Mouse (Mus musculus) kidney, adult 18-20 months (tissue): ENCODE results near the gene Trem2.
"Not testable (repeated sequence)": the region's sequence is repeated elsewhere in the genome, so short reads cannot be mapped to it uniquely, and the experiment has no call there.

ENCODE experiments used
- DNase-seq: peaks from one replicate; pipeline ENCODE4 v3.0.0; 2021

Gene Trem2

DNA sequence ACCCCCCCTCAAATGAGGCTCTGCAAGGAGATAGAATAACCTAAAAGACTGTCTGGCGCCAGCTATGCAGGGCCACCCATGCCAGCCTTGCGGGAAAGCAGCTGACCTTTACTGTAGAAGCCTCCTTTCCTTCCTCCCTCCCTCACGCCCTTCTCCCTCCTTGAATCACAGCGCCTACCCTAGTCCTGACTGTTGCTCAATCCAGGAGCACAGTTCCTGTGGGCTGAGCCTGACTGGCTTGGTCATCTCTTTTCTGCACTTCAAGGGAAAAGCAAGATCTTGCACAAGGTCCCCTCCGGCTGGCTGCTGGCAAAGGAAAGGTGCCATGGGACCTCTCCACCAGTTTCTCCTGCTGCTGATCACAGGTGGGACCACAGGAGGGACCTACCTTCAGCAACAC is at the start of gene Trem2:
Gene Trem2 (plus strand): TSS at position 171 of the 400 bp plus-strand sequence.
- DNase-seq = no peak

GRCm38 (mm10) chr17:48299203-48299602 is 47.0 kb upstream of the Trem2 start, which contains the start of gene Treml2:
Gene Treml2 (plus strand): TSS chr17:48299498.
- no peak for DNase-seq

GRCm38 (mm10) chr17:48299756-48300155 is 46.4 kb upstream of the Trem2 start:
- DNase-seq = no peak

- no peak for DNase-seq
These were observed 46.0 kb upstream of the Trem2 start for GRCm38 (mm10) chr17:48300199-48300598.

GRCm38 (mm10) chr17:48300861-48301260 is 45.3 kb upstream of the Trem2 start:
- no peak for DNase-seq

- DNase-seq = no peak
These were observed 44.4 kb upstream of the Trem2 start for GRCm38 (mm10) chr17:48301792-48302191.

- DNase-seq = no peak
These were observed 34.1 kb upstream of the Trem2 start for GRCm38 (mm10) chr17:48312124-48312523.

GRCm38 (mm10) chr17:48315905-48316579 is 30.2 kb upstream of the Trem2 start, which contains the start of gene B430306N03Rik:
Gene B430306N03Rik (plus strand): TSS chr17:48316141.
- DNase-seq = not testable (repeated sequence)

DNA sequence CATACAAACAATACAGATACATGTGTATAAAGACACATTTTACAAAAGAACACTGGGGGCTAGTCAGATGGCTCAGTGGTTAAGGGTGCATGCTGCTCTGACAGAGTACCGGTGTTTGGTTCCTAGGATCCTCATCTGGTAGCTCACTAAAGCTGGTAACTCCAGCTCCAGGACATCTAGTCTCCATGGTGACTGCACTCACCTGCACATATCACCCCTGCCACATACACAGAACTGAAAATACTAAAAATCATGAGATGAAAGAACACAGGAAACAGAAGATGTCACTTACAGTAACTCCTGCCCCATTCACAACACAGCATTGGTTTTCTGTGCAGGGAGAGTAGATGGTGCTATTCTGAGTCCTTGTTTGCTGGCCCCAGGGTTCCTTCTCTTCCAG is 27.5 kb upstream of the Trem2 start:
- DNase-seq = no peak

DNA sequence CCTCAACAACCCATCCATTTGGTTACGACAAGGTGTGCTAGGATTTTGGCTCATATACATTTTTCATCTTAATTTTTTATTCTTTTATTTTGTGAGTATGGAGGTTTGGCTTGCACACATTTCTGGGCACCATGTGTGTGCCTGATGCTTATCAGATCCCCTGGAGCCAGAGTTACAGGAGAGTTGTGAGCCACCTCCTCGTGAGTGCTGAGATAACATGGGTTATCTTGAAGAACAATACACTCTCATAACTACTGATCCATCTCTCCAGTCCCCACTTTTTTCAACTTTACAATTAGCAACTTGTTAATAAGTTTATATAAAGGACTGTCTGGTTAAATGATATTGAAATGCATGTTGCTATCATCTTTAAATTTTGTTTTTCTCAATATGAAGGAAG is 24.9 kb upstream of the Trem2 start:
- DNase-seq = no peak

DNA sequence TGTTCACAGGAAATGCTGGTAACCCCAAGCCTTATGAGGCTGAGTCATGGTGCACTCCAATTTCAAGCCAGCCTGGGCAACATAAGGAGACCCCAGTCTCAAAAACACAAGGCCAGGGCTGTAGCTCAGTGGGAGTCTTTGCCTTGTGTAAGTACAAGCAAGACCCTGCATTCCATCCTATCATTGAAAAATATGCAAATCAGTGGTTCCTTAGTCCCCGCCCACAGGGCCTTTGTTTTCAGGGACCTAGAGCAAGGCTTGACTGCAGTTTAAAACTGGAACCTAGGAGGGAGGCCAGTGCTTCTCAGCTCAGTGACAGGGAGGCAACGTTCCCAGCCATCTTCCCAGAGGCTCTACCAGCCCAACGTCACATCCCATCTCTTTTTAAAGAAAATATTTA is 23.0 kb upstream of the Trem2 start:
- DNase-seq = no peak

DNA sequence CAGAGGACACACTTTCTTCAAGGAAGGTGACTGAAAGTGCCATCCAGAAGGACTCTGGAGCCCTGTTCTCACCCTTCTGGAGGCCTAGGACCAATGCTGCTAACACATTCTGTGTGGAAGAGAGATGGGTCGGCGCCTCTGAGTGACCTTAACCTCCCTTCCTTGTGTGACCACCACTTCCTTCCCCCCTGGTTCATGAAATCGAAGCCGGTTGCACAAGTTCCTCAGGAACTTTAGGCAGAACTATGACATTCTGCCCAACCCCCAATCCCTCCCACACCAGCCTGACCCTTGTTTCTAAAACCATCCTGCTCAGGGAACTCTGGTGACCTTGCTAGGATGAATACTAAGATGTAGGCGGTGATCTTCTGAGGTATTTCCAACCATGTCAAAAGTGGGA is 21.9 kb upstream of the Trem2 start:
- DNase-seq = no peak

GRCm38 (mm10) chr17:48325093-48325492 is 21.1 kb upstream of the Trem2 start:
- no peak for DNase-seq

DNA sequence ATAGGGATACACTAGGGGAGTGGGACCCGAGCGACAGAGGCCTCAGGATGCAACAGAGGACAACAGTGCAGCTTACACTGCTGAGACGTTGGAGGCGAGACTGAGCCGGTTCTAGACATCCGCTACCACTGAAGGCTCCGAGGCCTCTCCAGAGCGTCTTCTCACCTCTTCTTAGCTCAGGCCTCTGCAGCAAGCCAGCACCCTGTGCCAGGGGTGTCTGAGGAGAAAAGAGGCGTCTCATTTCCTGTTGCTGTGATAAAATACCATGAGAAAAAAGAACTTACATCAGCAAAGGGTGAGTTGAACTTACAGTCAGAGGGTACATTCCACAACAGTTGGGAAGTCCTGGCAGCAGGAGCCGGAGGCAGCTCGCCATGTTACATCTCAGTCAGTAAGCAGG is 20.6 kb upstream of the Trem2 start:
- DNase-seq = no peak

- no peak for DNase-seq
These were observed 19.5 kb upstream of the Trem2 start for GRCm38 (mm10) chr17:48326656-48327055.

DNA sequence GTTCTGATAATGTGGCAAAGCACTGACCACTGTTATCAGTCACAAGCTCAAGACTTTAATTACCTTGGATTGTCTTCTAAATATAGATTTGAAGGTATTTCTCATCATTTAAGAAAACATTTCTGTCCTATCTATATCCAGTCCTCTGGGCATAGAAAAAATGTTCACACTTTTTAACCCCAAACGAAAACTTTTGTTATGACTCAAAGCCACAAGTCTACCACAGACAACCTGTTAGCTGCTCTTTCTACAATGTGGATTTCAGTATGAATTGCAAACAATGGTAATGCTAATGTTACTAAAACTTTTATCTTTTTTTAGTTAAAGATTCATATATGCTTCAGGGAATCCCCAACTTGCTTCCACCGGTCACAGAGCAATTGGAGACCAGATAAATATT is 13.7 kb upstream of the Trem2 start:
- no peak for DNase-seq

DNA sequence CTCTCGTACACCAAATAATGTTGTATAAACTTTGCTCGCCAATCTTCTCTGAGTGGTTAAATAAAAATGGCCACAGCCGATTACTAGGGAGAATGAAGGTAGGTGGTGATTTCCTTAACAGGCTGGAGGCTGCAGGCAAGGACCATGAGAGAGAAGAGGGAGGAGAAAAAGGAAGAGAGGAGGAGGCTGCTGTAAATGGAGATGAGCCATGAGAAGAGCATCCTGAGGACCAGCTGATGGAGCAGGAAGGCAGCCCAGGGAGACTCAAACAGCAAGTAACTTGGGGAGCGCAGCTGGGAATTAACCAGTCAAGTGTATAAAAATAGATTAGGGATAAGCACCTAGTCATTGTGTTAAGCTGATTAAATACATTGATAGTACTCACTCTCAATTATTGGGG is 12.0 kb upstream of the Trem2 start:
- no peak for DNase-seq

GRCm38 (mm10) chr17:48336857-48337256 is 9.3 kb upstream of the Trem2 start:
- peak; percentile 76 for DNase-seq

DNA sequence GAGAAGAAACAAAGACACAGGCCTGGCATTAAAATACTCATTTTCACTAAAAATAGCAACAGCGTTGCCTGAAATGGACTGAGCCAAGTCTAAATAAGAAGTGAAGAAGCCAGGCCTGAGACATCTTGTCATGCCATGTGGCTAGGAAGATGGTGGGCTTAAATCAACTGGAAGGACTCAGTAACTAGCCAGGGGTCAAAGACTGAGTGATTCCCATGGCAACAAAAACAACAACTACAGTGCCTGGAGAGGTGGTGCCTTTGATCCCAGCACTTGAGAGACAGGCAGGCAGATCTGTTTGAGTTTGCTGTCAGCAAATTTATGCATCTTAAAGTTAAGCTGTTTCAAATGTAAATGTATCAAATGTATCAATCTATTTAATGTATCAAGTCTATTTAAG is 5.9 kb upstream of the Trem2 start:
- no peak for DNase-seq

GRCm38 (mm10) chr17:48341947-48342346 is 4.3 kb upstream of the Trem2 start:
- no peak for DNase-seq

DNA sequence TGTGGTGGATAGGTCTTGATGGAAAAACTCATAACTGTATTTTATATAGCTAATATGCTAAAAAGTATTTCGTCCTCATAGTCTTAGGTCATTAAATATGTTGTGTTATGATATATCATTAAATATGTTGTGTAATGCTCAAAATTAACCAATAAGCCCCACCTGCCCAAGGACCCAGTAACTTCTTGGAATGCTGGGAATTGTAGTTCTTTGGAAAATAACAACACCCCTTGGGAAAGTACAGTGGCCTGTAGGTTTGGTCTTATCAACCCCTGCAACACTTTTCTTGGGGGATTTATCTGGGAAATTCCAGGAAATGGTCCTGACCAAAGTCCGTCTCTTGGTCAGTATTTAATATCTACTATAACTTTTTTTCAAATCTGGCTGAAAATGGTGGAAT is 3.1 kb upstream of the Trem2 start:
- no peak for DNase-seq

- no peak for DNase-seq
These were observed 377 bp upstream of the Trem2 start for GRCm38 (mm10) chr17:48345824-48346223.

DNA sequence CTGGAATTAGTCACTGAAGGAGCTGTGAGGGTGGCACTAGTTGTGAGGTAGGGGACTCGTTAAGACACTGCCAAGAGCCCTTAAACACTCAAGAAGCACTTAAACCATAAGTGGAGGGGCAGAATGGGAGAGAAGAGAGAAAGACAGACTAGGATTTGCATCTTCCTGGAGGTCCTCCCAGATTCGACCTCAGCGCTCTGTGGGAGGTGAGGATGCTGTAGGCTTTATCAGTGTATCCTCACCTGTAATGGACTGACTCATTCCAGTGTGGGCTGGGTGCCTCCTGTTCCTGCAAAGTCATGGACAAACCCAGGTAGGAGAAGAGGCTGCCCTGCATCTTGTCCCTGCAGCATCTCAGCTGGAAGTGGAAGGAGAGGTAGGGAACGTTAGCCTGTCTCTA is 633 bp downstream of the Trem2 start:
- no peak for DNase-seq

DNA sequence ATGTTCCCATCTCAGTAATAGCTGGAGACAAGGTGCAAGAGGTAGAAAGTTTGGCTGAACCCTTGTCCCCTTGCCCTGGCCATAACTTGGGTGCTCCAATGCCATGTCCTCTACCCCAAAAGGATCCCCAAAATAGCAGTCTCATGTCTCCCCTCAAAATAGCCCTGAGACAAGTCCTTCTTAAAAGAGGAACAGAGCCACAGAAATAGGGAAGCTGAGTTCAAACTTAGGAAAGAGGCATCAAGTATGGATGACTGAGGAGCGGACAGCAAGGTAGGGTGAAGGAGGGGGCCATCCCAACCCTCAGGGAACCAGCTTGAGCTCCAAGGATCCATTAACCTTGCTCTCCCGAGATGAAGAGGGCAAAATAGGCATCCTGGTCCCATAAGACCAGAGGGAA is 1.1 kb downstream of the Trem2 start:
- no peak for DNase-seq

DNA sequence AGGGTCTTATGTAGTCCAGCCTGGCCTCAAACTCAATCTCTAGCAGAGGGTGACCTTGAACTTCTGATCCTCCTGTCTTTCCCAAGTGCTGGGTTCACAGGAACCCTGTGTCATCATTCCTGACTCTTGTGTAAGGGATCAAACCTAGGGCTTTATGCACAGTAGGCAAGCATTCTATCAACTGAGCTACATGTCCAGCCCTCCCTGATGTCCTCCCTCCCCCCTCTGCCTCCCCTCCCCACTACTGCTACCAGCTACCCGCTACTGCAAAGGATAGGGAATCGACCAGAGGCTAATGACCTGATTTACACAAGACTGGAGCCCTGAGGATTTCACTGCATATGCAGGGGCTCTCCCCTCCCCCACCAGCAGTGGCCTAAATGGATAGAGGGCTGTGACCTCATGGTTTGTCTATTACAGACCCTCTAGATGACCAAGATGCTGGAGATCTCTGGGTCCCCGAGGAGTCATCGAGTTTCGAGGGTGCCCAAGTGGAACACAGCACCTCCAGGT is 4.5 kb downstream of the Trem2 start:
- DNase-seq = no peak
